Mouse (Mus musculus) T-cell, adult 2 months (primary cell): ENCODE results near the gene Cdc5l.
A peak's percentile ranks its signal among the peaks of the same experiment; 100 is the strongest.
"Not testable (repeated sequence)": the region's sequence is repeated elsewhere in the genome, so short reads cannot be mapped to it uniquely, and the experiment has no call there.

Experiments
- DNase-seq: peaks from one replicate; pipeline ENCODE4 v3.0.0; 2022; ENCODE audit warnings: low spot score

The Cdc5l gene

DNA sequence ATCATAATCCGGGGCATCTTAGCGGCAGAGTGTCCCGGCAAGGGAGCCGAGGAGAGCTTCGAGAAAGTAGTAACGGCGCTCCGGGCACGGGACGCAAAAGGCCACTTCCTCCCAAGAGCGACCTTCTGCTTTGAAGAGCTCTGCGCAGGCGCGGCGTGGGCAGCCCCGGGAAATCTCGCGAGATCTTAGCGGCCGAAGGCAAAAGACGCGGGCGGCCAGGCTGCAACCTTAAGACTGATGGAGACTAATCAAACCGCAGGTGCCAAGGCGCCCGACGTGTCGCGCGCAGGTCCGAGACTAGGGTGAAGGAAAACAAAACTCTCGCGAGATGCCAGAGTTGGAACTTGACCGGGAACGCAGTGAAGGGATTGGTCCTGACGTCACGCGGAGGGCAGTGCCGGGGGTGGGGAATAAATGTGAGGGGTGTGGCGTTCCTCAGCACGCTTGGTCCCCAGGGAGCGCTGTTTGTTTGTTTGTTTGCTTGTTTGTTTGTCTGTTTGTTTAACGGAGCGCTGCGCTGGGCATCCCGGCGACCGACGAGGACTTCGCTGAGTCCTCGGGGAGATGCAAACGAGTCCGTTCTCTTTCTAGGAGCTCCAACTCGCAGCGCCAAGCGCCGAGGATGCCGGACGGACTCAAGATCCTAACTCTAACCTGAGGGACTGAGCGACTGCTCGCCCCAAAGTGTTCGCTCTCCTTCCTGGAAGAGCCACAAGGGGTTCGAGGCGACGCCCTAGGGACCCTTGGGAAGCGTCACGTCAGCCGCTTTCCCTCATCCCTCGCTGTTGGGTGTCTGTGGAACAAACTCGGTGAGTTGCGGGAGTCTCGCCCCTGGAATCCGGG is at the start of gene Cdc5l:
Gene Cdc5l (minus strand): TSS at position 319 of the 843 bp plus-strand sequence.
- peak; percentile 94 for DNase-seq

DNA sequence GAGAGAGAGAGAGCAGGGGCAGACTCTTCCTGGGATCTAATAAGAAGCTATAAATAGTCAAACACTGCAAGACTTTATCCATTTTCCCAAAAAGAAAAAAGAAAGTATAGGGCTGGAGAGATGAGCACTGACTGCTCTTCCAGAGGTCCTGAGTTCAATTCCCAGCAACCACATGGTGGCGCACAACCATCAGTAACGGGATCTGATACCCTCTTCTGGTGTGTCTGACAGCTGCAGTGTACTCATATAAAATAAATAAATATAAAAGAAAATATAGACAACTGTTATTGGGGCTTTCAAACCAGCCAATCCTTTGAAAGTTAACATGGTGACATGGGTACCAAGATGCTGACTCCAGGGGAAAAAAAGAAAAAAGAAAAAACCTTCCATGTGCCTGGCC is 46.9 kb upstream of the Cdc5l start:
- no peak for DNase-seq

DNA sequence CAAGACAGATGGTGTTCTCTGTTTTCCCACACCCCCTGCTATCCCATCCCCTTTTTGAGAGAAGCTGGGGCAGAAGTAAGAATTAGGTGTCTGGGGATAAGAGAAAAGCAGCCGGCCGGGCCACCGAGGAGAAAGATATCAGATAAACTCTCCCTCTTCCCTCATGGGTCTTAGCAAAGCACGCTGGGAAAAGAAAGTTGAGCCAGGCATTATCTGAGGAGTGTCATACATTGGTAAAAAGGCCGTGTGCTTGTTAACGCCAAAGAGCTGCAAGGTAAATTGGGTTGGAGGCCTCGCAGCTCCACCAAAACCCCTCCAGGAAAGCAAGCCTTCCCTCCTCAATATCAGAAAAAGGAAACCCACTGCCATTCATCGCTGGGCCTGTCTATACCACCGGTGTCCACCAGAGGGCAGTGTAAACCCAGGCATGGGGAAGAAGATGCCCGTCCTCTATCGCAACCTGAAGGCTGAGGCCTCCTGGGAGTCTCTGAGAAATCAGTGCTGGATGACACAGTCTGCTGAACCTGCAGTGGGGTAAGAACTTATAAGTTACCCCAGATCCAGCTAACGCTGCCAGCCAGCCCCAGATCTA is 44.8 kb upstream of the Cdc5l start:
- DNase-seq = peak; percentile 81

GRCm38 (mm10) chr17:45474669-45475465 is 41.3 kb upstream of the Cdc5l start, which contains the start of gene Spats1:
TSS of gene Spats1 (minus strand) at chr17:45475415.
- peak; percentile 69 for DNase-seq

- no peak for DNase-seq
Measured at GRCm38 (mm10) chr17:45474146-45474545, 40.6 kb upstream of the Cdc5l start.

GRCm38 (mm10) chr17:45473667-45474066 is 40.1 kb upstream of the Cdc5l start:
- no peak for DNase-seq

GRCm38 (mm10) chr17:45470726-45471125 is 37.2 kb upstream of the Cdc5l start:
- no peak for DNase-seq

DNA sequence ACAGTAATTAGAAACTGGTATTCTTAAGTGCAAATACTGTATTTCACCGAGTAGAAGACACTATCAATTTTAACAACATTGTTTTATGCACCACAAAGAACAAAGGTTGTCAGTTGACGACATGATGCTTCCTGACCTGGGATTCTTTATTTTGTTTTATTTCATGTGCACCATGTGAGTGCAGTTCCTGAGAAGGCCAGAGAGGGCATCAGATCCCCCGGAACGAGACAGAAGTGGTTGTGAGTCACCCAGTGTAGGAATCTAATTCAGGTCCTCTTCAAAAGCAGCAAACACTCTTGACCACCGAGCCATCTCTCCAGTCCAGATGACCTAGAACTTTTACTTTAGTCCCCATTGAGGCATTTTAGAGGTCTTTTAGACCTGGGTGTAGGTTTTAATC is 34.8 kb upstream of the Cdc5l start:
- DNase-seq = no peak

DNA sequence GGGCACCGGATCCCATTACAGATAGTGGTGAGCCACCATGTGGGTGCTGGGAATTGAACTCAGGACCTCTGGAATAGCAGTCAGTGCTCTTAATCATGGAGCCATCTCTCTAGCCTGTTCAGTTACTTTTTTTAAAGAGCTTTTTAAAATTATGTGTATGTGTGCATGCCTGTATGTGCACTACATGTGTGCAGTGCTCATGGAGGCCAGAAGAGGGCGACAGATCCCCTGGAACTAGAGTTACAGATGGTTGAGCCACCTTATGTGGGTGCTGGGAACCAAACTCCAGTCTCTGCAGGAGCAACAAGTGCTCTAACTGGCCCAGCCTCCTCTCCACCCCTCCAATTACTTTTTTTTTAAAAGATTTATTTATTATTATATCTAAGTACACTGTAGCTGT is 33.2 kb upstream of the Cdc5l start:
- DNase-seq = no peak

DNA sequence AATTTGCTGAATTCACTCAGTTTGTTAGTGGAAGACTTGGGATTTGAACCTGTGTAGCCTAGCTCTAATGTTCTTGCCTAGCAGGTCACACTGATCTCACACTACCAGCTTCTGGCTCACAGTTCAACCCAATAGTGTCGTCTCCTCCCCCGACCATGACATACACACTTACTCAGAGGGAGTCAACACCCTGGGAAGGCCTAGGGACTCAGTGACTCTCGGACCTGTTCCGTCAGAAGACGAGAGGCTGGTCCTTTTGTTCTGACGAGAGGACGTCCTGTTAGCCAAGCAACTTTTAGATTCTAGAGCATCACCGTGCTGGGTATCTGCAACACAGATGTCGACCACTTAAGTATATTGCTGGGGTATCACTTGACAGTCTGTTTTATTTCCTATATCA is 30.7 kb upstream of the Cdc5l start:
- no peak for DNase-seq

DNA sequence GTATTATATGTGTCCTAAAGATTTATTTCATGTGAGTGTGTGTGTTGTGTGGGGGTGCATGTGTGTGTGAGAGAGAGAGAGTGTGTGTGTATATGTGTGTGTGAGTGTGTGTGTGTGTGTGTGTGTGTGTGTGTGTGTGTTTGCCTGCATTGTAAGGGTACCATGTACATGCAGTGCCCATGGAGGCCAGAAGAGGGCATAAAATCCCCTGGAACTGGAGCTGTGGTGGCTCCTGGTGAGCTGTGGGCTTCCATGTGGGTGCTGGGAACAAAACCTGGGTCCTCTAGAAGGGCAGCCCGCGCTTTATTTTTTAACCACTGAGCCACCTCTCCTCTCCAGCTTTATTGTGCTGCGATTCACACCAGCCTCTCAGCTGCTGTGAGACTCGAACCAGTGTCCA is 29.0 kb upstream of the Cdc5l start:
- no peak for DNase-seq

- no peak for DNase-seq
Measured at GRCm38 (mm10) chr17:45459062-45459461, 25.5 kb upstream of the Cdc5l start.

- DNase-seq = no peak
Measured at GRCm38 (mm10) chr17:45458516-45458915, 25.0 kb upstream of the Cdc5l start.

- DNase-seq = no peak
Measured at GRCm38 (mm10) chr17:45457487-45457886, 23.9 kb upstream of the Cdc5l start.

DNA sequence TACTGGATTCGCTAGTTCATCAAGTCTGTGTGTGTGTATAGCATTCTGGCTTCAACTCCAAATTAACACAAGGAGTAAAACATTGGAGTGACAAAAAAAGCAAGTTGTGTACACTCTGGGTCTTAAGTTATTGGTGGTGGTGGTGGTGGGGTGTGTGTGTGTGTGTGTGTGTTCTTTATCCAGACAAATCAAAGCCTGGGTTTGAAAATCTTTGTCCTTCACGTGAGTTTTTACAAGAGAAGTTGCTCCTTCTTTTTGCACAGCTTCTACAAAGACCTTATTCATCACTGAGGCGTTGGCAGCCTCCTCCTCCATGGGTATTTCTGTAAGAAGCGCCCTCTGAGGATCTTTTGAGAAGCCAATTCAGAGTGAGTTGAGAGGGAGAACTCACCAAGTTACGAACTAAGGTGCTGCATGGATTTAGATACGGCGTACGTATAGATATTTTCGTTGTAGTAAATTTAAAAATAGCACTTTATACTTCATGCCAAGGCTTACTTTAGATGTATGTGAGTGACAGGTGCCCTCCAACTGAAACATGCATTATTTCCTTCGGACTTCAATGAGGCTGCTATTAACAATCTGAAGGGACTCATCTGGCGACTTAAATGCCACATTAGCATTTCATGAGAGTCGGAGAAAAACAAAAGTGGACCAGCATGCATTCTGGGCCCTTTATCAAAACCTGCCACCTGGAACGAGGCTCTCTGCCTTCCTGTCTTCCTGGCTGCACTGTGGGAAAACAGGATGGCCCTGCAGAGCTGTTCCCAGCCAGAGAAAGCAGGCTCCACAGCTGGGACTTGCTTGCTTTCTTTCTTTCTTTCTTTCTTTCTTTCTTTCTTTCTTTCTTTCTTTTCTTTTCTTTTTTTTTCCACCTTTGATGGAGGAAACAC is 23.0 kb upstream of the Cdc5l start:
- DNase-seq = no peak

- not testable (repeated sequence) for DNase-seq
Measured at GRCm38 (mm10) chr17:45455783-45456182, 22.2 kb upstream of the Cdc5l start.

DNA sequence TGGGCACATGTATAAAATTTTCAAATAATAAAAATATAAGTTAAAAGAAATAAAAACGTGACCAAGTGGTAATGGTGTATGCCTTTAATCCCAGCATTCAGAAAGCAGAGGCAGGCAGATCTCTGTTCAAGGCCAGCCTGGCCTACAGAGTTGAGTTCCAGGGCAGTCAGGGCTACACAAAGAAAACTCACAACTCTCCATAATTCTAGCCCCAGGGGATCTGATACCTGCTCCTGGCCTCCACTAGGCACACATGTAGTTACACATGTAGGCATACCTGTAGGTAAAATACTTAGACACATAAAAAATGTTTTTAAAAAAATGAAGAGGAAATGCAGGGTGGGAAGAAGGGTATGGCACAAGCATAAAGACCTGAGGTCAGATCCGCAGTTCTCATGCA is 21.3 kb upstream of the Cdc5l start:
- no peak for DNase-seq

GRCm38 (mm10) chr17:45452271-45452670 is 18.7 kb upstream of the Cdc5l start:
- DNase-seq = no peak

DNA sequence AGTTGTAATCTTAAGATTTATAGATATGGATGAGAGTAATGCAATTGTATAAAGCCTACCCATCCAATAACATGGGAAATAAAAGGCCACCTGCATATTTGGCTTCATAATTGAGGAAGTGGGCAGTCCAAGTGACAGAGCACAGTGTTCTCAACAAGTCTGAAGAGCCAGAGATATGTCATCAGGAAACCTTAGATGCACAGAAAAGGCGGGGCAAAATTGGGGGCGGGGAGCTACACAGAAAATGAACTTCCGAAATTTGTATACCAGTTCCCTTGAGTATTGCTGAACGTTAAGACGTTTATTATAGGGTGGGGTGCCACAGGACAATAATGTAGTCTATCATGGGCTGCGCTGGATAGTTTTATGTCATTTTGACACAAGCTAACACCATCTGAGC is 16.6 kb upstream of the Cdc5l start:
- no peak for DNase-seq

DNA sequence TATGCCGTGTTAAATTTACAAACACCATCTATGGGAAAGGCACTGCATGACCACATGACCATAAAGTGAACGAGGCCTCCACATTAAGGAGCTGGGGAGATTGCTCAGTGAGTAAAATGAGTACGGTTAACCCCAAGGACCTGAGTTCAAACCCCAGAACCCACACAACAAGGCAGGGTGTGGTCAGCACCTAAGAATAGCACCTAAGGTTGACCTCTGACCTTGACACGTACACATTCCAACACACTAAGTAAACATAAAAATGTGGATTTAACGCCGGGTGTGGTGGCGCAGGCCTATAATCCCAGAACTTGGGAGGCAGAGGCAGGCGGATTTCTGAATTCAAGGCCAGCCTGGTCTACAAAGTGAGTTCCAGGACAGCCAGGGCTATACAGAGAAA is 16.0 kb upstream of the Cdc5l start:
- DNase-seq = no peak

- DNase-seq = no peak
Measured at GRCm38 (mm10) chr17:45447063-45447462, 13.5 kb upstream of the Cdc5l start.

- DNase-seq = no peak
Measured at GRCm38 (mm10) chr17:45445923-45446322, 12.4 kb upstream of the Cdc5l start.
